Mouse (Mus musculus) heart, embryonic 11.5 days (tissue): ENCODE results near the gene Plbd1. TPM values are rescaled to one million over a fixed set of nuclear protein-coding genes. Genes with fewer than 3 reads are reported as not detected.

Experiments
- ATAC-seq: fragments of 200-750 bp; cut with Nextera tagmentation; replicated peaks from 2 replicates; pipeline ENCODE4 v1.8.0; 2017; ENCODE audit warnings: moderate library complexity; ENCODE audit not compliant: insufficient number of reproducible peaks, low FRiP score, low TSS enrichment
- H3K27ac ChIP-seq: fragments of 300-500 bp; sonication (generic); 2 replicates; pipeline ENCODE4 v1.5.1; 2014; ENCODE audit warnings: mild to moderate bottlenecking, low read depth, low read length
- H3K27me3 ChIP-seq: fragments of 300-500 bp; sonication (generic); 2 replicates; pipeline ENCODE4 v1.6.1; 2014; ENCODE audit warnings: mild to moderate bottlenecking, low read length, mixed read lengths; ENCODE audit not compliant: control insufficient read depth, insufficient read depth
- H3K36me3 ChIP-seq: fragments of 300-500 bp; sonication (generic); 2 replicates; pipeline ENCODE4 v1.6.1; 2014; ENCODE audit warnings: mild to moderate bottlenecking, low read length, moderate library complexity, mixed read lengths; ENCODE audit not compliant: control insufficient read depth, insufficient read depth
- H3K4me1 ChIP-seq: fragments of 300-500 bp; sonication (generic); 2 replicates; pipeline ENCODE4 v1.6.1; 2014; ENCODE audit warnings: low read length; ENCODE audit not compliant: control insufficient read depth, insufficient read depth
- H3K4me2 ChIP-seq: fragments of 300-500 bp; sonication (generic); 2 replicates; pipeline ENCODE4 v1.6.1; 2014; ENCODE audit warnings: mild to moderate bottlenecking, moderate library complexity
- H3K4me3 ChIP-seq: fragments of 300-500 bp; sonication (generic); 2 replicates; pipeline ENCODE4 v1.5.1; 2014; ENCODE audit warnings: low read depth, low read length
- H3K9ac ChIP-seq: fragments of 300-500 bp; sonication (generic); 2 replicates; pipeline ENCODE4 v1.6.1; 2014; ENCODE audit warnings: mild to moderate bottlenecking, low read depth, low read length, moderate library complexity
- H3K9me3 ChIP-seq: fragments of 300-500 bp; sonication (generic); replicated peaks from 2 replicates; pipeline ENCODE4 v1.6.1; 2016; ENCODE audit warnings: low read length; ENCODE audit not compliant: control insufficient read depth
- WGBS: fragments of 180-500 bp; shearing (Covaris S2); extraction: QIAGEN DNeasy Blood & Tissue Kit; methylation state at CpG from one replicate; pipeline ENCODE4 v1.1.7; 2014; ENCODE audit not compliant: insufficient replicate concordance; 5-methylcytosine and 5-hydroxymethylcytosine counted together
- polyA plus RNA-seq: library from polyadenylated mRNA; unstranded; fragments of >200 nt; fragmentation: Nextera tagmentation; extraction: Ambion mirVana; gene quantifications from 2 replicates; pipeline ENCODE4 v1.2.1, GENCODE M21; 2014

Plbd1 gene
- 5.3 and 5.4 TPM in 2 replicates for polyA plus RNA-seq

GRCm38 (mm10) chr6:136661706-136662016 is at the start of gene Plbd1:
TSS of gene Plbd1 (minus strand) at chr6:136661928.
- Histone ChIP-seq H3K4me1 (peaks cover 9% of the 10 kb centered on the region), H3K4me3 (peak within 1 kb of the TSS; percentile 46), H3K9ac (peak within 1 kb of the TSS; percentile 68), H3K27ac (no peak within 1 kb of the TSS), H3K36me3 (no peaks in the 10 kb centered on the region), H3K27me3 (peaks cover 15% of the 10 kb centered on the region), H3K9me3 (no peaks in the 10 kb centered on the region), H3K4me2 (peak within 1 kb of the TSS; percentile 89)
- no peak for ATAC-seq
- WGBS, result under 1% methylated on average over 19 of the region's 19 CpGs

- Histone ChIP-seq H3K4me3 (no peak overlapping the region), H3K36me3 (no peaks in the 10 kb centered on the region), H3K27ac (no peak overlapping the region), H3K4me1 (no peaks in the 10 kb centered on the region), H3K9ac (no peak overlapping the region), H3K4me2 (no peak overlapping the region), H3K27me3 (no peaks in the 10 kb centered on the region; the same call in 1 of the 2 replicates), H3K9me3 (no peaks in the 10 kb centered on the region)
- WGBS, result 84% methylated on average over 5 of the region's 5 CpGs
- no peak for ATAC-seq
Observed at GRCm38 (mm10) chr6:136710408-136710807, 48.7 kb upstream of the Plbd1 start.

- Histone ChIP-seq H3K36me3 (no peaks in the 10 kb centered on the region), H3K4me3 (no peak overlapping the region), H3K4me2 (no peak overlapping the region), H3K9ac (no peak overlapping the region), H3K9me3 (no peaks in the 10 kb centered on the region), H3K4me1 (no peaks in the 10 kb centered on the region), H3K27me3 (no peaks in the 10 kb centered on the region; the same call in 1 of the 2 replicates), H3K27ac (no peak overlapping the region)
- ATAC-seq, result no peak
- 84% methylated on average over 6 of the region's 6 CpGs for WGBS
Observed at GRCm38 (mm10) chr6:136708597-136708996, 46.9 kb upstream of the Plbd1 start.

GRCm38 (mm10) chr6:136701878-136702277 is 40.1 kb upstream of the Plbd1 start:
- no peak for ATAC-seq
- H3K27me3 ChIP-seq, result no peaks in the 10 kb centered on the region; the same call in 1 of the 2 replicates
- H3K36me3 ChIP-seq, result no peaks in the 10 kb centered on the region
- H3K27ac ChIP-seq, result no peak overlapping the region
- no peak overlapping the region for H3K4me2 ChIP-seq
- H3K4me1 ChIP-seq, result no peaks in the 10 kb centered on the region
- 86% methylated on average over 3 of the region's 3 CpGs for WGBS
- H3K9me3 ChIP-seq, result no peaks in the 10 kb centered on the region
- H3K4me3 ChIP-seq, result no peak overlapping the region
- no peak overlapping the region for H3K9ac ChIP-seq

- Histone ChIP-seq H3K4me2 (no peak overlapping the region), H3K27me3 (no peaks in the 10 kb centered on the region), H3K9ac (no peak overlapping the region), H3K36me3 (no peaks in the 10 kb centered on the region), H3K27ac (no peak overlapping the region), H3K9me3 (no peaks in the 10 kb centered on the region), H3K4me3 (no peak overlapping the region), H3K4me1 (no peaks in the 10 kb centered on the region)
- 72% methylated on average over 5 of the region's 5 CpGs for WGBS
- no peak for ATAC-seq
Observed at GRCm38 (mm10) chr6:136701185-136701584, 39.5 kb upstream of the Plbd1 start.

GRCm38 (mm10) chr6:136691314-136691713 is 29.6 kb upstream of the Plbd1 start:
- ATAC-seq, result no peak
- Histone ChIP-seq H3K4me2 (no peak overlapping the region), H3K4me3 (no peak overlapping the region), H3K36me3 (no peaks in the 10 kb centered on the region), H3K4me1 (no peaks in the 10 kb centered on the region), H3K9ac (no peak overlapping the region), H3K27me3 (no peaks in the 10 kb centered on the region), H3K27ac (no peak overlapping the region), H3K9me3 (no peaks in the 10 kb centered on the region)
- WGBS, result 91% methylated on average over 6 of the region's 6 CpGs

GRCm38 (mm10) chr6:136690527-136690926 is 28.8 kb upstream of the Plbd1 start:
- no peaks in the 10 kb centered on the region for H3K27me3 ChIP-seq
- H3K4me3 ChIP-seq, result no peak overlapping the region
- no peak overlapping the region for H3K9ac ChIP-seq
- H3K4me1 ChIP-seq, result no peaks in the 10 kb centered on the region
- WGBS, result 71% methylated on average over 5 of the region's 5 CpGs
- ATAC-seq, result no peak
- H3K4me2 ChIP-seq, result no peak overlapping the region
- no peaks in the 10 kb centered on the region for H3K36me3 ChIP-seq
- no peak overlapping the region for H3K27ac ChIP-seq
- no peaks in the 10 kb centered on the region for H3K9me3 ChIP-seq

GRCm38 (mm10) chr6:136689790-136690413 is 28.2 kb upstream of the Plbd1 start:
- H3K27me3 ChIP-seq, result no peaks in the 10 kb centered on the region
- H3K4me2 ChIP-seq, result no peak overlapping the region
- no peak overlapping the region for H3K9ac ChIP-seq
- no peaks in the 10 kb centered on the region for H3K36me3 ChIP-seq
- H3K27ac ChIP-seq, result no peak overlapping the region
- H3K4me3 ChIP-seq, result no peak overlapping the region
- H3K4me1 ChIP-seq, result no peaks in the 10 kb centered on the region
- no peak for ATAC-seq
- H3K9me3 ChIP-seq, result no peaks in the 10 kb centered on the region
- WGBS, result 62% methylated on average over 15 of the region's 15 CpGs

- no peak for ATAC-seq
- Histone ChIP-seq H3K36me3 (no peaks in the 10 kb centered on the region), H3K4me2 (no peak overlapping the region), H3K27ac (no peak overlapping the region), H3K9me3 (no peaks in the 10 kb centered on the region), H3K9ac (no peak overlapping the region), H3K4me3 (no peak overlapping the region), H3K4me1 (0 out of 2 replicates have a peak, but pooled peaks cover 3% of the 10 kb centered on the region), H3K27me3 (no peaks in the 10 kb centered on the region)
- 72% methylated on average over 5 of the region's 5 CpGs for WGBS
Observed at GRCm38 (mm10) chr6:136685433-136685832, 23.7 kb upstream of the Plbd1 start.
